Mouse (Mus musculus) liver, postnatal 0 days (tissue): ENCODE results near the gene Rapgef6.

Experiments used
- CTCF ChIP-seq: sonication (generic); IDR thresholded peaks from 2 replicates; pipeline ENCODE4 v1.5.1; 2016; ENCODE audit warnings: antibody characterized with exemption, low read depth
- EP300 ChIP-seq: IDR thresholded peaks from 2 replicates; pipeline ENCODE4 v1.6.1; 2016; ENCODE audit warnings: antibody characterized with exemption, low read depth, mild to moderate bottlenecking

DNA sequence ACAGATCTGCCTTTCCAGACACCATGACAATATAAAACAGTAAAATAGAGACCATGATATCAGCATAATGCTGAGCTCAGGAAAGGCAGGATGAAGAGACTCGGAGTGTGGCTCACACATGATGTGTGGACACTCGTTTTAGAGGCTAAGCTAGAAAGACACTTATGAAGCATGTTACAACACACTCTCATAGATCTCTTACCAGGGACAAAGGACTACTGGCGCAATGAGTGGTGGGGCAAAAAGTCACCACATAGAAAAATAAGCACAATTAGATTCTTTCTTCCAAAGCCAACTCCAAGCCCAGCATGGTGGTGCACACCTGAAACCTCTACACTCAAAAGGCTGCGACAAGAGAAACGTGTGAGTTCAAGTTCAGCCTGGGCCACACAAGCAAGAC, 208.3 kb downstream of the Rapgef6 start:
- TF ChIP-seq CTCF (no peak), EP300 (no peak)
